Mouse (Mus musculus) ES-E14 (cell line): ENCODE results near the gene Gm13275. TPM values are rescaled to one million over a fixed set of nuclear protein-coding genes. Genes with fewer than 3 reads are reported as not detected.
"Not testable (repeated sequence)": the region's sequence is repeated elsewhere in the genome, so short reads cannot be mapped to it uniquely, and the experiment has no call there.

Source experiments
- DNase-seq: peaks from one replicate; pipeline ENCODE4 v3.0.0-alpha.2; 2013; ENCODE audit warnings: low read depth, low spot score
- H3K27ac ChIP-seq: 2 replicates; pipeline ENCODE4 v1.5.1; 2012; ENCODE audit warnings: low read depth, mild to moderate bottlenecking, low read length, moderate library complexity, mixed read lengths; ENCODE audit not compliant: poor library complexity, insufficient read depth, severe bottlenecking
- H3K36me3 ChIP-seq: 2 replicates; pipeline ENCODE4 v1.6.1; 2012; ENCODE audit warnings: mild to moderate bottlenecking, low read length, moderate library complexity, mixed read lengths; ENCODE audit not compliant: control insufficient read depth, poor library complexity, insufficient read depth, severe bottlenecking
- H3K4me1 ChIP-seq, 2 experiments: fragments of 150-350 bp in 1 of 2; sonication (generic) in 1 of 2; 2 replicates each; pipeline ENCODE4 v1.6.1; 2012; ENCODE audit warnings: low read length in 2 of 2, mild to moderate bottlenecking in 1 of 2, mixed read lengths in 1 of 2; ENCODE audit not compliant: control insufficient read depth in 2 of 2, insufficient read depth in 2 of 2, poor library complexity in 1 of 2
- H3K4me3 ChIP-seq, 2 experiments: fragments of 150-350 bp in 1 of 2; sonication (generic) in 1 of 2; 2 replicates each; pipeline ENCODE4 v1.5.1; 2012; ENCODE audit warnings: low read length in 2 of 2, low read depth in 1 of 2, mild to moderate bottlenecking in 1 of 2, mixed read lengths in 1 of 2; ENCODE audit not compliant: insufficient read depth in 1 of 2, poor library complexity in 1 of 2, severe bottlenecking in 1 of 2
- H3K9ac ChIP-seq: 2 replicates; pipeline ENCODE4 v1.6.1; 2012; ENCODE audit warnings: low read depth, mild to moderate bottlenecking, low read length, mixed read lengths; ENCODE audit not compliant: poor library complexity, insufficient read depth, severe bottlenecking
- H3K9me3 ChIP-seq: fragments of 150-350 bp; sonication (generic); 2 replicates; pipeline ENCODE4 v1.6.1; 2012; ENCODE audit warnings: low read depth, mild to moderate bottlenecking, low read length; ENCODE audit not compliant: control insufficient read depth, insufficient read depth
- in situ Hi-C, 2 experiments: fragments of 600-800 bp; cut with MboI; formaldehyde crosslinking; loops; one replicate each; pipeline ENCODE4 v1.15.1; 2025; ENCODE audit warnings: low sequenced_read_pairs in 2 of 2, inconsistent platforms in 1 of 2; ENCODE audit not compliant: unreplicated experiment in 2 of 2
- total RNA-seq: library from RNA; depleted of rRNA; stranded (reverse); fragments of 300-350 nt; gene quantifications from 2 replicates; pipeline ENCODE4 v1.2.3, GENCODE M21; 2012

Gm13275 gene
- total RNA-seq, 1 experiment, result not detected

- not testable (repeated sequence) for H3K9ac ChIP-seq, DNase-seq
These were observed 12.5 kb upstream of the Gm13275 start, which contains the start of gene Ifnz for GRCm38 (mm10) chr4:88781831-88782230. TSS of gene Ifnz (plus strand) at chr4:88782131.

GRCm38 (mm10) chr4:88782335-88782734 is 12.0 kb upstream of the Gm13275 start:
- H3K9ac ChIP-seq, result not testable (repeated sequence)

More at GRCm38 (mm10) chr4:88781831-88782230, 12.5 kb upstream of the Gm13275 start, which contains the start of gene Ifnz:
- in situ Hi-C loops, H3K4me3 ChIP-seq, H3K36me3 ChIP-seq, H3K4me1 ChIP-seq, H3K27ac ChIP-seq, H3K9me3 ChIP-seq: not testable (repeated sequence)

GRCm38 (mm10) chr4:88785409-88785808 is 8.9 kb upstream of the Gm13275 start, which contains the start of gene Gm13276:
TSS of gene Gm13276 (plus strand) at chr4:88785709.
- H3K9me3 ChIP-seq, DNase-seq, H3K4me1 ChIP-seq, in situ Hi-C loops, H3K9ac ChIP-seq, H3K36me3 ChIP-seq, H3K27ac ChIP-seq, H3K4me3 ChIP-seq: not testable (repeated sequence)

More at GRCm38 (mm10) chr4:88782335-88782734, 12.0 kb upstream of the Gm13275 start:
- H3K4me1 ChIP-seq, H3K27ac ChIP-seq, H3K36me3 ChIP-seq, DNase-seq, H3K9me3 ChIP-seq, H3K4me3 ChIP-seq, in situ Hi-C loops: not testable (repeated sequence)

GRCm38 (mm10) chr4:88788402-88788801 is 5.9 kb upstream of the Gm13275 start, which contains the start of gene Gm13277:
TSS of gene Gm13277 (plus strand) at chr4:88788632.
- H3K9me3 ChIP-seq, result not testable (repeated sequence)

GRCm38 (mm10) chr4:88791250-88791649 is 3.0 kb upstream of the Gm13275 start, which contains the start of gene Gm13278:
TSS of gene Gm13278 (plus strand) at chr4:88791550.
- H3K36me3 ChIP-seq, H3K27ac ChIP-seq, H3K4me3 ChIP-seq, H3K9ac ChIP-seq, H3K9me3 ChIP-seq, in situ Hi-C loops, H3K4me1 ChIP-seq, DNase-seq: not testable (repeated sequence)

More at GRCm38 (mm10) chr4:88788402-88788801, 5.9 kb upstream of the Gm13275 start, which contains the start of gene Gm13277:
- H3K4me1 ChIP-seq, DNase-seq, H3K9ac ChIP-seq, in situ Hi-C loops, H3K4me3 ChIP-seq, H3K36me3 ChIP-seq, H3K27ac ChIP-seq: not testable (repeated sequence)

GRCm38 (mm10) chr4:88797097-88797496 is 2.8 kb downstream of the Gm13275 start, which contains the start of gene Gm13279:
TSS of gene Gm13279 (plus strand) at chr4:88797397.
- H3K27ac ChIP-seq, H3K9me3 ChIP-seq, H3K36me3 ChIP-seq, DNase-seq, H3K4me3 ChIP-seq, H3K9ac ChIP-seq, H3K4me1 ChIP-seq, in situ Hi-C loops: not testable (repeated sequence)

DNA sequence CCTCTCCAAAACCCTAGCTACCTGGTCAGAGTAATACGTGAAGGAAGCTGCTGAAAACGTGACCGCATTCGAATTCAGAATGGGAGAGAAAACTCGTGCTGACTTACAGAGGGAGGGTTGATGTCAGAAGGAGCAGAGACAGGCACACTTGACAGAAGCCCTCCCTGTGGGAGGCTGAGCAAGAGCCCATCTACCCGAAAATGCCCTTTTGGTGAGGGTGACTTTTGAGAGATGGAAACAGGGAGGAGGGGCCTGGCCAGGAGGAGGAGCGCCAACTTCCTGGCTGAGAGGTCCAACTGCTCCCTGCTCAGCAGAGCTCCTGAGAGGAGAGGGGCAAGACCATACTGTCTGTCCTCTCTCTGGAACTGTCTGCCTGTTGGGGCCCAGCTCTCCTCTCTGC is 5.1 kb downstream of the Gm13275 start, which contains the start of gene Gm13285:
TSS of gene Gm13285 (plus strand) at position 301 of the 400 bp plus-strand sequence.
- H3K27ac ChIP-seq, H3K4me3 ChIP-seq, H3K36me3 ChIP-seq, H3K9ac ChIP-seq, DNase-seq, H3K9me3 ChIP-seq, in situ Hi-C loops, H3K4me1 ChIP-seq: not testable (repeated sequence)

- in situ Hi-C loops, H3K36me3 ChIP-seq, H3K4me3 ChIP-seq, H3K9ac ChIP-seq, H3K4me1 ChIP-seq, H3K27ac ChIP-seq, DNase-seq, H3K9me3 ChIP-seq: not testable (repeated sequence)
These were observed 8.7 kb downstream of the Gm13275 start, which contains the start of gene Gm13287 for GRCm38 (mm10) chr4:88802954-88803353. TSS of gene Gm13287 (plus strand) at chr4:88803254.
